Mouse (Mus musculus): ENCODE data around the gene Prpf3. TPM values are rescaled to one million over a fixed set of nuclear protein-coding genes. Genes with fewer than 3 reads are reported as not detected.
A peak's percentile ranks its signal among the peaks of the same experiment; 100 is the strongest.

Gene Prpf3
- polyA plus RNA-seq, 1 experiment = 314 TPM

DNA sequence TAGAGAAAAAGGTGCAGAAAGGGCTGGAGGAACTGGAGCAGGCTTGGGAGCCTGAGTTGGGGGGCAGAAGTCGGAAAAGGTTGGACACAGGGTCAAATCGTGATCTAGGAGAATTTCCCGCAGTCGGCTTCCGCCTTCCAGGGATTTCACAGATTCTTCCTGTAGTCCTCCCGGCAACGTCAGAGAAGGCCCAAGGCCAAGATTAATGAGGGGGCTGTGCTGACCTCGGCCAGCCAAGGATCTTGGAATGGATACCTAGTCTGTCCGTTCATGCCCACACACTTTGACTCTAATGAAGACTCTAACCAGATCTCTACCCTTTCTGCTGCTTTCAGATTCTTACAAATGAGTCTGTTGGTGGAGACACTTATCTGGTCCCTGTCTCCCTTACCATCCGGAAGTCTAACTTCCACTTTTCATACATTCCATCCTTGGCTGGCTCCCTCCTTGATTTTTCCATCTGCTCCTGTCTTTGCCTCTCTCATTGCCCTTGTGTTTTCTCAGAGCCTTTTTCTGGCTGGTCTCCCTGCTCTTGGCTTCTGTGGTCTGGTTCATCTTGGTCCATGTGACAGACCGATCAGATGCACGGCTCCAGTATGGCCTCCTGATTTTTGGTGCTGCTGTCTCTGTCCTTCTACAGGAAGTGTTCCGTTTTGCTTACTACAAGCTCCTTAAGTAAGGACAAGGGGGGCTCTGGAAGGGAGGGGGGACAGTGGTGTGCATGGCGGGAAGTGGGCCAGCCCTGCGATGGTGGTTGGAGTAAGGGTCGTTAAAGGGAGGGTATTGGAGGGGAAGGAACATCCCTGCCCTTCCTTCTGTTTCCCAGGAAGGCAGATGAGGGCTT lies 38.9 kb upstream of the Prpf3 start:
- Histone ChIP-seq H3K4me1 (ENCODE audit: control insufficient read depth, insufficient read depth, low read length) (peaks cover 22% of the 10 kb centered on the region), H3K27ac (ENCODE audit: insufficient read depth, low read depth, low read length) (peak overlapping the region; percentile 59; the same call in 1 of the 2 replicates), H3K4me3 (ENCODE audit: insufficient read depth, low read depth, low read length) (peak overlapping the region; percentile 62)
- TF ChIP-seq POLR2A (IDR thresholded peaks at IDR 0.05; ENCODE audit: insufficient read depth, low read depth, low read length) = no peak
- TF ChIP-seq CTCF (IDR thresholded peaks at IDR 0.05; ENCODE audit: insufficient read depth, low read depth, low read length) = no peak
- 3% methylated on average over 16 of the region's 16 CpGs for WGBS

DNA sequence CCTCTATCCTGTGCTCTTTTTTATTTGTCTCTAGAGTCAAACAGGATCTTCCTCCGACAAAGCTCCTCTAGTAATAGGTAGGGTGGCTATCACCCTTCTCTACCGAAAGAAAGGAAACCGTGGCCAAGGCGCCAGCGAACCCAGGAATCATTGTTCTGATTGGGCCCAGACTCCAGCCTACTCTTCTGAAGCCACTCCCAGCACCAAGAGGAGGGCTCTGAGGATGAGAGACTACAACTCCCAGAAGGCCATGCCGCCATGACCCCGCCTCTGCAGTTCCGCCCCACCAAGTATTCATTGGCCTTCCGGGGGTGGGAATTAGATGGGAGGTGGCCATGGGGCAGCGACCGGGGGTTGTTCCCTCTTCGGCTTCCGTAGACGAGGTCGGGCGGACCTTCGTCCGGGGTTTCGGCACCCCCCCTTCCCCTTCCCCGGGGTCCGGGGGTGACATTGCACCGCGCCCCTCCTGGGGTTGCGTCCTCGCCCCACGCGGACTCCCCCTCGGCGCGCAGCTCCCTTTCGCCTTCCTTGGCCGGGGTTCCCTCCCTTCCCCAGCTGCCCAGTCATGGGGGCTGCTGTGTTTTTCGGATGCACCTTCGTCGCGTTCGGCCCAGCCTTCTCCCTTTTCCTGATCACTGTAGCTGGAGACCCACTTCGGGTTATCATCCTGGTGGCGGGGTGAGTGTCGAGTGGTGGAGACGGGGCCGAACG lies 38.1 kb upstream of the Prpf3 start, which contains the start of gene Aph1a:
Gene Aph1a (plus strand): TSS at position 364 of the 711 bp plus-strand sequence.
- under 1% methylated on average over 29 of the region's 43 CpGs for WGBS
- Histone ChIP-seq H3K27ac (ENCODE audit: insufficient read depth, low read depth, low read length) (peak within 1 kb of the TSS; percentile 59; the same call in 1 of the 2 replicates), H3K4me3 (ENCODE audit: insufficient read depth, low read depth, low read length) (peak within 1 kb of the TSS; percentile 62), H3K4me1 (ENCODE audit: control insufficient read depth, insufficient read depth, low read length) (peaks cover 22% of the 10 kb centered on the region)

GRCm38 (mm10) chr3:95893126-95893525 lies 37.4 kb upstream of the Prpf3 start:
- WGBS = 16% methylated on average over 7 of the region's 7 CpGs
- peaks cover 22% of the 10 kb centered on the region for H3K4me1 ChIP-seq (ENCODE audit: control insufficient read depth, insufficient read depth, low read length)
- TF ChIP-seq POLR2A (IDR thresholded peaks at IDR 0.05; ENCODE audit: insufficient read depth, low read depth, low read length) (no peak), CTCF (IDR thresholded peaks at IDR 0.05; ENCODE audit: insufficient read depth, low read depth, low read length) (no peak)
- H3K4me3 ChIP-seq (ENCODE audit: insufficient read depth, low read depth, low read length) = no peak overlapping the region
- 0 out of 2 replicates have a peak overlapping the region, but pooled peaks have one; percentile 56 for H3K27ac ChIP-seq (ENCODE audit: insufficient read depth, low read depth, low read length)

- TF ChIP-seq POLR2A (IDR thresholded peaks at IDR 0.05; ENCODE audit: insufficient read depth, low read depth, low read length) (no peak), CTCF (IDR thresholded peaks at IDR 0.05; ENCODE audit: insufficient read depth, low read depth, low read length) (no peak)
- H3K4me3 ChIP-seq (ENCODE audit: insufficient read depth, low read depth, low read length) = no peak overlapping the region
- H3K4me1 ChIP-seq (ENCODE audit: control insufficient read depth, insufficient read depth, low read length) = peaks cover 22% of the 10 kb centered on the region
- WGBS = 35% methylated on average over 11 of the region's 11 CpGs
- peak overlapping the region; percentile 58 for H3K27ac ChIP-seq (ENCODE audit: insufficient read depth, low read depth, low read length)
Measured at GRCm38 (mm10) chr3:95892066-95893052, 36.7 kb upstream of the Prpf3 start.

GRCm38 (mm10) chr3:95891211-95892065 lies 35.8 kb upstream of the Prpf3 start, which contains the start of gene BC028528:
Gene BC028528, minus strand, starts transcription at chr3:95892005.
- no peak within 1 kb of the TSS for H3K4me3 ChIP-seq (ENCODE audit: insufficient read depth, low read depth, low read length)
- 39% methylated on average over 12 of the region's 12 CpGs for WGBS
- H3K4me1 ChIP-seq (ENCODE audit: control insufficient read depth, insufficient read depth, low read length) = peaks cover 22% of the 10 kb centered on the region
- peak within 1 kb of the TSS; percentile 58 for H3K27ac ChIP-seq (ENCODE audit: insufficient read depth, low read depth, low read length)
- TF ChIP-seq CTCF (IDR thresholded peaks at IDR 0.05; ENCODE audit: insufficient read depth, low read depth, low read length) = no peak
- TF ChIP-seq POLR2A (IDR thresholded peaks at IDR 0.05; ENCODE audit: insufficient read depth, low read depth, low read length) = no peak

GRCm38 (mm10) chr3:95889664-95890063 lies 34.0 kb upstream of the Prpf3 start:
- Histone ChIP-seq H3K4me3 (ENCODE audit: insufficient read depth, low read depth, low read length) (no peak overlapping the region), H3K27ac (ENCODE audit: insufficient read depth, low read depth, low read length) (no peak overlapping the region), H3K4me1 (ENCODE audit: control insufficient read depth, insufficient read depth, low read length) (peaks cover 14% of the 10 kb centered on the region; the same call in 1 of the 2 replicates)
- WGBS = 79% methylated on average over 3 of the region's 3 CpGs
- TF ChIP-seq CTCF (IDR thresholded peaks at IDR 0.05; ENCODE audit: insufficient read depth, low read depth, low read length) (no peak), POLR2A (IDR thresholded peaks at IDR 0.05; ENCODE audit: insufficient read depth, low read depth, low read length) (no peak)

DNA sequence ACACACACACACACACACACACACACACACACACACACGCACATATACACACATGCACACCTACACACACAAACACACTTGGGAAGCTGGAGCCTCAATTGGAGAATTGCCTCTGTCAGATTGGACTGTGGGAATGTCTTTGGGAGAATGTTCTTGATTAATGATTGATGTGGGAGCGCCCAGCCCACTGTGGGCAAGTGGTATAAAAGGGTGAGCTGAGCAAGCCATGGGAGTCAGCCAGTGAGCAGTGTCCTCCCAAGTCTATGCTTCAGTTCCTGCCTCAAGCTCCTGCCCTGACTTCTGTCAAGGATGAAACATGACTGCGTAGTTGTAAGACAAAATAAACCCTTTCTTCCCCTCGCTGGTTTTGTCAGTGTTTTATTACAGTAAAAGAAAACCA lies 31.9 kb upstream of the Prpf3 start:
- WGBS = 84% methylated on average over 4 of the region's 4 CpGs
- TF ChIP-seq CTCF (IDR thresholded peaks at IDR 0.05; ENCODE audit: insufficient read depth, low read depth, low read length) (no peak), POLR2A (IDR thresholded peaks at IDR 0.05; ENCODE audit: insufficient read depth, low read depth, low read length) (no peak)
- Histone ChIP-seq H3K4me3 (ENCODE audit: insufficient read depth, low read depth, low read length) (no peak overlapping the region), H3K4me1 (ENCODE audit: control insufficient read depth, insufficient read depth, low read length) (peaks cover 12% of the 10 kb centered on the region; the same call in 1 of the 2 replicates), H3K27ac (ENCODE audit: insufficient read depth, low read depth, low read length) (no peak overlapping the region)
